Mouse (Mus musculus) midbrain, embryonic 16.5 days (tissue): ENCODE measurements around the gene Morf4l1. TPM values are rescaled to one million over a fixed set of nuclear protein-coding genes. Genes with fewer than 3 reads are reported as not detected.
A peak's percentile ranks its signal among the peaks of the same experiment; 100 is the strongest.

Experiments used
- ATAC-seq: fragments of 200-750 bp; cut with Nextera tagmentation; 2 replicates; pipeline ENCODE4 v1.8.0; 2017; ENCODE audit warnings: moderate TSS enrichment
- H3K27ac ChIP-seq: fragments of 300-500 bp; sonication (generic); 2 replicates; pipeline ENCODE4 v1.5.1; 2014; ENCODE audit warnings: mild to moderate bottlenecking, low read length, mixed read lengths
- H3K27me3 ChIP-seq: fragments of 300-500 bp; sonication (generic); 2 replicates; pipeline ENCODE4 v1.6.1; 2014; ENCODE audit warnings: low read depth, low read length, mixed read lengths; ENCODE audit not compliant: control insufficient read depth, insufficient read depth
- H3K36me3 ChIP-seq: fragments of 300-500 bp; sonication (generic); 2 replicates; pipeline ENCODE4 v1.6.1; 2014; ENCODE audit warnings: mild to moderate bottlenecking, low read length, moderate library complexity, mixed read lengths; ENCODE audit not compliant: control insufficient read depth, insufficient read depth
- H3K4me1 ChIP-seq: fragments of 300-500 bp; sonication (generic); 2 replicates; pipeline ENCODE4 v1.6.1; 2014; ENCODE audit warnings: mild to moderate bottlenecking, low read length, mixed read lengths; ENCODE audit not compliant: control insufficient read depth, insufficient read depth
- H3K4me2 ChIP-seq: fragments of 300-500 bp; sonication (generic); 2 replicates; pipeline ENCODE4 v1.6.1; 2014; ENCODE audit warnings: mild to moderate bottlenecking, low read length, mixed read lengths
- H3K4me3 ChIP-seq: fragments of 300-500 bp; sonication (generic); 2 replicates; pipeline ENCODE4 v1.5.1; 2014; ENCODE audit warnings: low read depth, mild to moderate bottlenecking, low read length, moderate library complexity, mixed read lengths
- H3K9ac ChIP-seq: fragments of 300-500 bp; sonication (generic); 2 replicates; pipeline ENCODE4 v1.6.1; 2014; ENCODE audit warnings: low read depth, low read length, mixed read lengths
- H3K9me3 ChIP-seq: fragments of 300-500 bp; sonication (generic); replicated peaks from 2 replicates; pipeline ENCODE4 v1.6.1; 2014; ENCODE audit warnings: mild to moderate bottlenecking, low read length, mixed read lengths; ENCODE audit not compliant: control insufficient read depth, poor library complexity, severe bottlenecking
- WGBS: fragments of 180-500 bp; shearing (Covaris S2); extraction: QIAGEN DNeasy Blood & Tissue Kit; methylation state at CpG from one replicate; pipeline ENCODE4 v1.1.7; 2014; 5-methylcytosine and 5-hydroxymethylcytosine counted together
- polyA plus RNA-seq: library from polyadenylated mRNA; unstranded; fragments of >200 nt; fragmentation: Nextera tagmentation; extraction: Ambion mirVana; gene quantifications from 2 replicates; pipeline ENCODE4 v1.2.1, GENCODE M21; 2015

Gene Morf4l1
- polyA plus RNA-seq, 1 experiment from 2014 or later: 665 TPM

- no peak overlapping the region for H3K4me3 ChIP-seq
- H3K4me2 ChIP-seq: no peak overlapping the region
- no peak for ATAC-seq
- H3K27ac ChIP-seq: no peak overlapping the region
- H3K4me1 ChIP-seq: no peaks in the 10 kb centered on the region
- no peaks in the 10 kb centered on the region for H3K9me3 ChIP-seq
- no peaks in the 10 kb centered on the region for H3K27me3 ChIP-seq
- no peak overlapping the region for H3K9ac ChIP-seq
- WGBS: 80% methylated on average over 4 of the region's 4 CpGs
- H3K36me3 ChIP-seq: no peaks in the 10 kb centered on the region
These were observed 7.7 kb upstream of the Morf4l1 start for GRCm38 (mm10) chr9:90122246-90122740.

GRCm38 (mm10) chr9:90117234-90117633, 2.7 kb upstream of the Morf4l1 start:
- Histone ChIP-seq H3K27ac (no peak overlapping the region), H3K36me3 (no peaks in the 10 kb centered on the region), H3K4me3 (no peak overlapping the region), H3K9me3 (no peaks in the 10 kb centered on the region), H3K4me1 (peaks cover 14% of the 10 kb centered on the region), H3K4me2 (no peak overlapping the region), H3K27me3 (no peaks in the 10 kb centered on the region), H3K9ac (no peak overlapping the region)
- ATAC-seq: no peak

- ATAC-seq: no peak
- Histone ChIP-seq H3K4me2 (peak overlapping the region; percentile 84), H3K9ac (peak overlapping the region; percentile 83), H3K4me1 (peaks cover 20% of the 10 kb centered on the region), H3K4me3 (peak overlapping the region; percentile 91), H3K36me3 (no peaks in the 10 kb centered on the region), H3K27ac (peak overlapping the region; percentile 87), H3K9me3 (no peaks in the 10 kb centered on the region), H3K27me3 (no peaks in the 10 kb centered on the region)
These were observed 730 bp upstream of the Morf4l1 start for GRCm38 (mm10) chr9:90115308-90115700.

GRCm38 (mm10) chr9:90113651-90114566, 665 bp downstream of the Morf4l1 start:
- Histone ChIP-seq H3K27ac (peak overlapping the region; percentile 100), H3K36me3 (no peaks in the 10 kb centered on the region), H3K27me3 (no peaks in the 10 kb centered on the region), H3K4me2 (peak overlapping the region; percentile 91), H3K4me3 (peak overlapping the region; percentile 91), H3K9me3 (no peaks in the 10 kb centered on the region), H3K4me1 (peaks cover 30% of the 10 kb centered on the region), H3K9ac (peak overlapping the region; percentile 94)
- peak; percentile 74 for ATAC-seq
- under 1% methylated on average over 82 of the region's 82 CpGs for WGBS

- WGBS: 1% methylated on average over 13 of the region's 13 CpGs
- H3K36me3 ChIP-seq: no peaks in the 10 kb centered on the region
- H3K4me1 ChIP-seq: peaks cover 30% of the 10 kb centered on the region
- H3K9ac ChIP-seq: peak overlapping the region; percentile 94
- H3K4me2 ChIP-seq: peak overlapping the region; percentile 91
- H3K27me3 ChIP-seq: no peaks in the 10 kb centered on the region
- ATAC-seq: no peak
- no peaks in the 10 kb centered on the region for H3K9me3 ChIP-seq
- peak overlapping the region; percentile 100 for H3K27ac ChIP-seq
- H3K4me3 ChIP-seq: peak overlapping the region; percentile 91
These were observed 1.4 kb downstream of the Morf4l1 start for GRCm38 (mm10) chr9:90113151-90113550.

- H3K27me3 ChIP-seq: no peaks in the 10 kb centered on the region
- 77% methylated on average over 6 of the region's 6 CpGs for WGBS
- ATAC-seq: no peak
These were observed 5.2 kb downstream of the Morf4l1 start for GRCm38 (mm10) chr9:90109386-90109785.

GRCm38 (mm10) chr9:90108272-90108671, 6.3 kb downstream of the Morf4l1 start:
- Histone ChIP-seq H3K27ac (no peak overlapping the region), H3K36me3 (no peaks in the 10 kb centered on the region)

More at GRCm38 (mm10) chr9:90109386-90109785, 5.2 kb downstream of the Morf4l1 start:
- H3K36me3 ChIP-seq: no peaks in the 10 kb centered on the region
- peaks cover 25% of the 10 kb centered on the region for H3K4me1 ChIP-seq
- H3K4me2 ChIP-seq: no peak overlapping the region
- no peak overlapping the region for H3K4me3 ChIP-seq
- H3K9me3 ChIP-seq: no peaks in the 10 kb centered on the region
- no peak overlapping the region for H3K27ac ChIP-seq
- H3K9ac ChIP-seq: no peak overlapping the region

GRCm38 (mm10) chr9:90106915-90107314, 7.7 kb downstream of the Morf4l1 start:
- Histone ChIP-seq H3K36me3 (no peaks in the 10 kb centered on the region; the same call in 1 of the 2 replicates), H3K27ac (no peak overlapping the region), H3K27me3 (no peaks in the 10 kb centered on the region), H3K4me1 (peaks cover 13% of the 10 kb centered on the region), H3K4me3 (no peak overlapping the region), H3K9ac (no peak overlapping the region), H3K9me3 (no peaks in the 10 kb centered on the region), H3K4me2 (no peak overlapping the region)
- no peak for ATAC-seq
- 98% methylated on average over 1 of the region's 1 CpGs for WGBS

More at GRCm38 (mm10) chr9:90108272-90108671, 6.3 kb downstream of the Morf4l1 start:
- H3K4me3 ChIP-seq: no peak overlapping the region
- H3K4me2 ChIP-seq: no peak overlapping the region
- H3K4me1 ChIP-seq: peaks cover 25% of the 10 kb centered on the region
- H3K9ac ChIP-seq: no peak overlapping the region
- H3K9me3 ChIP-seq: no peaks in the 10 kb centered on the region
- no peaks in the 10 kb centered on the region for H3K27me3 ChIP-seq
- no peak for ATAC-seq

- no peaks in the 10 kb centered on the region for H3K27me3 ChIP-seq
- H3K36me3 ChIP-seq: peaks cover 9% of the 10 kb centered on the region
- 100% methylated on average over 1 of the region's 1 CpGs for WGBS
- H3K9me3 ChIP-seq: no peaks in the 10 kb centered on the region
- H3K9ac ChIP-seq: no peak overlapping the region
- ATAC-seq: no peak
- no peak overlapping the region for H3K4me2 ChIP-seq
- no peak overlapping the region for H3K4me3 ChIP-seq
- H3K4me1 ChIP-seq: peaks cover 10% of the 10 kb centered on the region
- no peak overlapping the region for H3K27ac ChIP-seq
These were observed 9.1 kb downstream of the Morf4l1 start for GRCm38 (mm10) chr9:90105462-90105861.
